Mouse (Mus musculus): Measurements from ENCODE around the gene Omp. TPM values are rescaled to one million over a fixed set of nuclear protein-coding genes. Genes with fewer than 3 reads are reported as not detected.

Gene Omp
- polyA plus RNA-seq, 1 experiment from 2014 or later = 0.08 TPM

- WGBS = 51% methylated on average over 8 of the region's 8 CpGs
These were observed 7.1 kb upstream of the Omp start for GRCm38 (mm10) chr7:98152400-98152799.

GRCm38 (mm10) chr7:98150525-98150924, 5.2 kb upstream of the Omp start:
- H3K4me2 ChIP-seq = no peak overlapping the region
- no peak overlapping the region for H3K4me3 ChIP-seq
- WGBS = 44% methylated on average over 5 of the region's 5 CpGs
- H3K27me3 ChIP-seq = no peaks in the 10 kb centered on the region
- no peak for ATAC-seq (replicated peaks; ENCODE audit: insufficient number of reproducible peaks, insufficient read depth, low FRiP score, low read depth)
- no peak overlapping the region for H3K27ac ChIP-seq
- no peaks in the 10 kb centered on the region for H3K36me3 ChIP-seq
- peaks cover 26% of the 10 kb centered on the region for H3K4me1 ChIP-seq (replicated peaks)
- H3K9ac ChIP-seq = no peak overlapping the region
- H3K9me3 ChIP-seq (replicated peaks) = no peaks in the 10 kb centered on the region

More at GRCm38 (mm10) chr7:98152400-98152799, 7.1 kb upstream of the Omp start:
- no peak overlapping the region for H3K27ac ChIP-seq
- no peak overlapping the region for H3K9ac ChIP-seq
- no peaks in the 10 kb centered on the region for H3K27me3 ChIP-seq
- no peak overlapping the region for H3K4me2 ChIP-seq
- H3K9me3 ChIP-seq (replicated peaks) = no peaks in the 10 kb centered on the region
- peaks cover 37% of the 10 kb centered on the region for H3K4me1 ChIP-seq (replicated peaks)
- H3K36me3 ChIP-seq = no peaks in the 10 kb centered on the region
- no peak overlapping the region for H3K4me3 ChIP-seq
- ATAC-seq (replicated peaks; ENCODE audit: insufficient number of reproducible peaks, insufficient read depth, low FRiP score, low read depth) = no peak

DNA sequence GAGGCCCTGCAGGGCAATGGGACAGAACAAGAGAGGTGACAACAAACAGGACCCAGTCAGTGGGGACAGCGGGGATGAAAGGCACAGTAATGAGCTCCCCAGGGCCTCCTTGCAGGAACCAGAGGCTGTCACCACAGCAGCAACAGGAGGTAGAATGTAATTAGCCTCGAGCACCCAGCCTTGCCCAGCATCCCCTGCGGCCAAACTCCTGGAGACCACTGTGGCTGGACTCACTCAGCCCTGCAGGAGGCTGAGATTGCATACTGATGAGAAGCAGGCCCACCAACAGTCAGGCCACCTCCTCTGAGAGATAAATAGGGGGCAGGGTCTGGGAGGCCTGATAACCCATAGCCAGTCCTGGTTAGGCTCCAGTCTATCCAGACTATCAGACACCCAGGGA, 4.5 kb upstream of the Omp start:
- WGBS = 33% methylated on average over 3 of the region's 3 CpGs
- Histone ChIP-seq H3K4me3 (no peak overlapping the region), H3K36me3 (no peaks in the 10 kb centered on the region), H3K4me1 (replicated peaks) (peaks cover 24% of the 10 kb centered on the region), H3K4me2 (no peak overlapping the region), H3K27ac (no peak overlapping the region), H3K9ac (no peak overlapping the region), H3K27me3 (no peaks in the 10 kb centered on the region), H3K9me3 (replicated peaks) (no peaks in the 10 kb centered on the region)
- ATAC-seq (replicated peaks; ENCODE audit: insufficient number of reproducible peaks, insufficient read depth, low FRiP score, low read depth) = no peak; the same call in 1 of the 2 replicates

DNA sequence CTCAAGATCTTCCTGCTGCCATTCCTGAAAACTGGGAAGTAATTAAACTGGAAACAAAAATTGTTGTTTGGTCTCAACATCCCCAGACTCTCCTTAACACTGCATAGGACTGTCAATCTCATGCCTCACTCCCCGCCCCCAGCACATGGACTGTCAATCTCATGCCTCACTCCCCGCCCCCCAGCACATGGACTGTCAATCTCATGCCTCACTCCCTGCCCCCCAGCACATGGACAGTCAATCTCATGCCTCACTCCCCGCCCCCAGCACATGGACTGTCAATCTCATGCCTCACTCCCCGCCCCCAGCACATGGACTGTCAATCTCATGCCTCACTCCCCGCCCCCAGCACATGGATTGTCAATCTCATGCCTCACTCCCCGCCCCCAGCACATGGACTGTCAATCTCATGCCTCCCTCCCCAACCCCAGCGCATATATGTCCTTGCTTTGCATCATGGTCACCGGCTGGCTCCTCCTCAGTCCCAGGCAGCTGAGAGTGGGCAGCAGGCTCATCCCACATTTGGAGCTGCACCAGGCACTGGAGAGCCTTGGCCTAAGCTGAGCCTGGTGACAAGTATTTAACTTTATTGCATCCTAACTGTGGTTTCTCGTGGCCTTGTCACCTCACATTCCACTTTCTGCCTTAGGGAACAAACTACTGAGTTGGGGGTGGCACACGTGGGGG, 3.6 kb upstream of the Omp start:
- ATAC-seq (replicated peaks; ENCODE audit: insufficient number of reproducible peaks, insufficient read depth, low FRiP score, low read depth) = no peak
- H3K4me2 ChIP-seq = no peak overlapping the region
- H3K27me3 ChIP-seq = no peaks in the 10 kb centered on the region
- H3K4me3 ChIP-seq = no peak overlapping the region
- H3K9me3 ChIP-seq (replicated peaks) = no peaks in the 10 kb centered on the region
- H3K4me1 ChIP-seq (replicated peaks) = peaks cover 24% of the 10 kb centered on the region
- H3K27ac ChIP-seq = no peak overlapping the region
- H3K9ac ChIP-seq = no peak overlapping the region
- whole genome bisulfite sequencing = 70% methylated on average over 10 of the region's 10 CpGs
- H3K36me3 ChIP-seq = no peaks in the 10 kb centered on the region

DNA sequence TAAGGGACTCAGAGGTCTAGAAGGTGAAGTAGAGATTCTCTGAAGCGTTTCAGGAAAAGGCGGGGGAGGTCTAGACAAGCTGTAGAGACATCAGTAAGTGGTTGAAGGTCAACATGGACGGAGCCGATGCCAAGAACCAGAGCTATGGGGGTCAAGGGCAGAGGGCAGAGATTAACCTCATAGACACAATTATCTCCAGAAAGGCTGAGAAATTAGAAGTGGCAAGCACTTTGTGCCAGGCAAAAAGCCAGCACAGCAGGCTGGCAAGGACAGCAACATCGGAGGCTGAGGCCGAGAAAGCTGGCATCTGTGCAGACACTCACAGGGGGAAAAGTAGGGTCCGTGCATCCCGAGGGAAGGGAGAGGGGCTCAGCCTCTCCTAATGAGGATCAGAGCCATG, 2.5 kb upstream of the Omp start:
- Histone ChIP-seq H3K4me3 (no peak overlapping the region), H3K27me3 (no peaks in the 10 kb centered on the region), H3K9me3 (replicated peaks) (no peaks in the 10 kb centered on the region), H3K4me1 (replicated peaks) (peaks cover 24% of the 10 kb centered on the region), H3K36me3 (no peaks in the 10 kb centered on the region), H3K9ac (no peak overlapping the region), H3K27ac (no peak overlapping the region), H3K4me2 (no peak overlapping the region)
- no peak for ATAC-seq (replicated peaks; ENCODE audit: insufficient number of reproducible peaks, insufficient read depth, low FRiP score, low read depth)
- 56% methylated on average over 8 of the region's 8 CpGs for WGBS

GRCm38 (mm10) chr7:98146447-98146845, 1.1 kb upstream of the Omp start:
- no peak for ATAC-seq (replicated peaks; ENCODE audit: insufficient number of reproducible peaks, insufficient read depth, low FRiP score, low read depth)
- no peak overlapping the region for H3K4me2 ChIP-seq
- H3K4me1 ChIP-seq (replicated peaks) = peaks cover 21% of the 10 kb centered on the region
- no peak overlapping the region for H3K27ac ChIP-seq
- no peaks in the 10 kb centered on the region for H3K36me3 ChIP-seq
- 74% methylated on average over 8 of the region's 8 CpGs for WGBS
- no peaks in the 10 kb centered on the region for H3K27me3 ChIP-seq
- H3K4me3 ChIP-seq = no peak overlapping the region
- H3K9ac ChIP-seq = no peak overlapping the region
- H3K9me3 ChIP-seq (replicated peaks) = no peaks in the 10 kb centered on the region

GRCm38 (mm10) chr7:98145842-98146446, 642 bp upstream of the Omp start:
- WGBS = 81% methylated on average over 12 of the region's 12 CpGs
- no peaks in the 10 kb centered on the region for H3K27me3 ChIP-seq
- peaks cover 25% of the 10 kb centered on the region for H3K4me1 ChIP-seq (replicated peaks)
- no peak overlapping the region for H3K4me3 ChIP-seq
- no peaks in the 10 kb centered on the region for H3K9me3 ChIP-seq (replicated peaks)
- H3K27ac ChIP-seq = no peak overlapping the region
- no peak overlapping the region for H3K4me2 ChIP-seq
- no peak for ATAC-seq (replicated peaks; ENCODE audit: insufficient number of reproducible peaks, insufficient read depth, low FRiP score, low read depth)
- no peaks in the 10 kb centered on the region for H3K36me3 ChIP-seq
- H3K9ac ChIP-seq = no peak overlapping the region

- Histone ChIP-seq H3K4me3 (no peak overlapping the region), H3K9me3 (replicated peaks) (no peaks in the 10 kb centered on the region), H3K9ac (no peak overlapping the region), H3K27me3 (no peaks in the 10 kb centered on the region), H3K4me2 (no peak overlapping the region), H3K36me3 (no peaks in the 10 kb centered on the region), H3K4me1 (replicated peaks) (peaks cover 25% of the 10 kb centered on the region), H3K27ac (no peak overlapping the region)
- WGBS = 82% methylated on average over 3 of the region's 3 CpGs
- ATAC-seq (replicated peaks; ENCODE audit: insufficient number of reproducible peaks, insufficient read depth, low FRiP score, low read depth) = no peak
These were observed 2.7 kb downstream of the Omp start for GRCm38 (mm10) chr7:98142648-98143047.

DNA sequence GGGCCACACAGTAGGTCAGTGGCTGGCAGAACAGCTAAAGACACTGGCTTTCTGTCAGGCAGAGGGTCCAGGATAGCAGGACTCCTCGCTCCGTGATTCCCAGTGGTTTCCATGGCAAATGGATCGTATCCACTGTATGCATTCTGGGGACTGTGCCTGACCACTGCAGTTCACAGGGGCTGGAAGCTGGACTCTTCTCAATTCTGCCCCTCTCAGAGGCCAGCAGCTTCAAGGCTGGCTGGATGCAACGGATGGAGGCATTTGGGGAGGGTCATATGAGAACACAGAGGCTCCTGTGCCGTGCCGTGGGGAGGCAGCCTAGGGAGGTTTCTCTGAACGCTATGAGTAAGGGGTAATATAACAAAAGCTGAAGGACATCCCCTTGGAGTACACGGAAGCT, 3.1 kb downstream of the Omp start:
- Histone ChIP-seq H3K27ac (no peak overlapping the region), H3K4me3 (no peak overlapping the region), H3K9ac (no peak overlapping the region), H3K27me3 (no peaks in the 10 kb centered on the region), H3K36me3 (no peaks in the 10 kb centered on the region), H3K4me2 (no peak overlapping the region), H3K9me3 (replicated peaks) (no peaks in the 10 kb centered on the region), H3K4me1 (replicated peaks) (peaks cover 25% of the 10 kb centered on the region)
- 75% methylated on average over 8 of the region's 8 CpGs for whole genome bisulfite sequencing
- no peak for ATAC-seq (replicated peaks; ENCODE audit: insufficient number of reproducible peaks, insufficient read depth, low FRiP score, low read depth)

DNA sequence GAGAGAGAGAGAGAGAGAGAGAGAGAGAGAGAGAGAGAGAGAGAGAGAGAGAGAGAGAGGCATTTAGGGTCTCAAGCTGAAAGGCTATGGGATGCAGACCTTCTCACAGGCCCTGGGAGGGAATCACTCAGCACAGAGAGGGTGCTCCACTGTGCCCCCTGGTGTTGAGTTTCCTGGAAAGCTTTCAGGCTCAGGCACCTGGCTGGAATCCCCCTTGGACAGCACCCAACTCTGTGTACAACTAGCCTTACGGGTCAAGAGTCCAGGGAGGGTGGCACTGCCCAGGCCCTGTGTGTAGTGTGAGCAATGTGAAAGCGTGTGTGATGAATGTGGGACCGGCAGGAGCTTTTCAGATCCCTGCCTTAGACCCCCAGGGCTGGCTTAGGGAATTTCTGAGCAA, 4.1 kb downstream of the Omp start:
- no peak for ATAC-seq (replicated peaks; ENCODE audit: insufficient number of reproducible peaks, insufficient read depth, low FRiP score, low read depth)
- no peaks in the 10 kb centered on the region for H3K9me3 ChIP-seq (replicated peaks)
- WGBS = 59% methylated on average over 3 of the region's 3 CpGs
- H3K4me1 ChIP-seq (replicated peaks) = peaks cover 25% of the 10 kb centered on the region
- H3K4me3 ChIP-seq = no peak overlapping the region
- no peak overlapping the region for H3K4me2 ChIP-seq
- H3K27ac ChIP-seq = no peak overlapping the region
- H3K36me3 ChIP-seq = no peaks in the 10 kb centered on the region
- H3K27me3 ChIP-seq = no peaks in the 10 kb centered on the region
- H3K9ac ChIP-seq = no peak overlapping the region; the same call in 1 of the 2 replicates

DNA sequence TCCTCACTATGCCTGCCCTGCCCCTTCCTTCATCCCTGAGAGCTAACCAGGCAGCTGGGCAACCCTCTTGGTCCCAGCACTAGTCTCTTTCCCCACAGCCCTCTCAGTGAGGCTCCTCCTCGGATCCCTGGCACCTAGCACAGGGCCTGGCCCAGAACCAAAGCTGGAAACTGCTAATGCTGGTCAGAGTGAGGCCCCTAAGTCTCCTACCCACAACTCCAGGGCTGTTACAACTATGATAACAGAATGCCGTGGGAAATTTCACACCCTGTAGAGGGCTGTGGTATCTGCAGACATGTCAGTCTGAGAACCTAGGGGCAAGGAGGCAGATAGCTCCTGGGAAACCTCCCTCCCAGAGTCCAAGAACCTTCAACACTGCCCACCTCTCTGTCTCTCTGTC, 4.7 kb downstream of the Omp start:
- H3K27ac ChIP-seq = peak overlapping the region; percentile 37; the same call in 1 of the 2 replicates
- peaks cover 25% of the 10 kb centered on the region for H3K4me1 ChIP-seq (replicated peaks)
- H3K4me3 ChIP-seq = no peak overlapping the region
- peak; percentile 47; the same call in 1 of the 2 replicates for ATAC-seq (replicated peaks; ENCODE audit: insufficient number of reproducible peaks, insufficient read depth, low FRiP score, low read depth)
- H3K36me3 ChIP-seq = no peaks in the 10 kb centered on the region
- 7% methylated on average over 2 of the region's 2 CpGs for WGBS
- no peak overlapping the region for H3K9ac ChIP-seq
- no peak overlapping the region for H3K4me2 ChIP-seq
- no peaks in the 10 kb centered on the region for H3K27me3 ChIP-seq
- H3K9me3 ChIP-seq (replicated peaks) = no peaks in the 10 kb centered on the region

DNA sequence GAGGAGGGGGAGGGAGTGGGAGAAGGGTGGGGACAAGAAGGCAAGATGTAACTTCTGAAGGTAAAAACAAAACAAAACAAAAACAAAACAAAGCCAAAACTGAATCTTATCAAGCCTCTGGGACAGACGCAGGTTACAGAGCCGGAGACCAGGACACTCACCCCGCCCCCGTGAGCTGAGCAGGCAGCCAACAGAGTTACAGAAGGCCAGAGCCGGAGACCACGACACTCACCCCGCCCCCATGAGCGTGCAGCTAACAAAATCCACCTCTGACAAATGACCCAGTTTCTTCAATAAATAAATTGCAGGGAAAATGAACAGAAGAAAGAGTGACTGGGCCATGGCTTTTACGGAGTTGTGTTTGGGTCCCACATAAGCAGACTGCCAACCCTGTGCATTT, 6.1 kb downstream of the Omp start:
- Histone ChIP-seq H3K4me1 (replicated peaks) (peaks cover 25% of the 10 kb centered on the region), H3K36me3 (no peaks in the 10 kb centered on the region), H3K4me3 (no peak overlapping the region), H3K27ac (no peak overlapping the region), H3K9ac (no peak overlapping the region), H3K27me3 (no peaks in the 10 kb centered on the region), H3K9me3 (replicated peaks) (no peaks in the 10 kb centered on the region), H3K4me2 (peak overlapping the region; percentile 36)
- no peak for ATAC-seq (replicated peaks; ENCODE audit: insufficient number of reproducible peaks, insufficient read depth, low FRiP score, low read depth)
- 19% methylated on average over 9 of the region's 9 CpGs for WGBS

Measured in heart, embryonic 15.5 days (tissue).